Mouse (Mus musculus) hindbrain, embryonic 15.5 days (tissue): ENCODE measurements around the gene Ankrd52. TPM values are rescaled to one million over a fixed set of nuclear protein-coding genes. Genes with fewer than 3 reads are reported as not detected.
A peak's percentile ranks its signal among the peaks of the same experiment; 100 is the strongest.

Experiments used
- ATAC-seq: fragments of 200-750 bp; cut with Nextera tagmentation; 2 replicates; pipeline ENCODE4 v1.8.0; 2017; ENCODE audit warnings: low read depth, moderate number of reproducible peaks, moderate TSS enrichment; ENCODE audit not compliant: low FRiP score
- H3K27ac ChIP-seq: fragments of 300-500 bp; sonication (generic); replicated peaks from 2 replicates; pipeline ENCODE4 v1.5.1; 2015; ENCODE audit warnings: mild to moderate bottlenecking, inconsistent platforms
- H3K27me3 ChIP-seq: fragments of 300-500 bp; sonication (generic); 2 replicates; pipeline ENCODE4 v1.6.1; 2015; ENCODE audit warnings: control low read depth, inconsistent platforms
- H3K36me3 ChIP-seq: fragments of 300-500 bp; sonication (generic); 2 replicates; pipeline ENCODE4 v1.6.1; 2015; ENCODE audit warnings: control low read depth, inconsistent platforms
- H3K4me1 ChIP-seq: fragments of 300-500 bp; sonication (generic); replicated peaks from 2 replicates; pipeline ENCODE4 v1.6.1; 2015; ENCODE audit warnings: control low read depth, inconsistent platforms
- H3K4me2 ChIP-seq: fragments of 300-500 bp; sonication (generic); 2 replicates; pipeline ENCODE4 v1.6.1; 2015; ENCODE audit warnings: moderate library complexity, mild to moderate bottlenecking, inconsistent platforms
- H3K4me3 ChIP-seq: fragments of 300-500 bp; sonication (generic); 2 replicates; pipeline ENCODE4 v1.5.1; 2015; ENCODE audit warnings: mild to moderate bottlenecking, inconsistent platforms
- H3K9ac ChIP-seq: fragments of 300-500 bp; sonication (generic); 2 replicates; pipeline ENCODE4 v1.6.1; 2015; ENCODE audit warnings: inconsistent platforms
- H3K9me3 ChIP-seq: fragments of 300-500 bp; sonication (generic); 2 replicates; pipeline ENCODE4 v1.6.1; 2016; ENCODE audit warnings: control low read depth, inconsistent platforms
- WGBS: fragments of 180-500 bp; shearing (Covaris S2); methylation state at CpG from one replicate; pipeline ENCODE4 v1.1.7; 2015; 5-methylcytosine and 5-hydroxymethylcytosine counted together
- polyA plus RNA-seq: library from polyadenylated mRNA; unstranded; fragments of >200 nt; fragmentation: Nextera tagmentation; extraction: Ambion mirVana; gene quantifications from 2 replicates; pipeline ENCODE4 v1.2.1, GENCODE M21; 2015

Ankrd52 gene
- polyA plus RNA-seq, 1 experiment from 2014 or later, result 10.9 TPM

DNA sequence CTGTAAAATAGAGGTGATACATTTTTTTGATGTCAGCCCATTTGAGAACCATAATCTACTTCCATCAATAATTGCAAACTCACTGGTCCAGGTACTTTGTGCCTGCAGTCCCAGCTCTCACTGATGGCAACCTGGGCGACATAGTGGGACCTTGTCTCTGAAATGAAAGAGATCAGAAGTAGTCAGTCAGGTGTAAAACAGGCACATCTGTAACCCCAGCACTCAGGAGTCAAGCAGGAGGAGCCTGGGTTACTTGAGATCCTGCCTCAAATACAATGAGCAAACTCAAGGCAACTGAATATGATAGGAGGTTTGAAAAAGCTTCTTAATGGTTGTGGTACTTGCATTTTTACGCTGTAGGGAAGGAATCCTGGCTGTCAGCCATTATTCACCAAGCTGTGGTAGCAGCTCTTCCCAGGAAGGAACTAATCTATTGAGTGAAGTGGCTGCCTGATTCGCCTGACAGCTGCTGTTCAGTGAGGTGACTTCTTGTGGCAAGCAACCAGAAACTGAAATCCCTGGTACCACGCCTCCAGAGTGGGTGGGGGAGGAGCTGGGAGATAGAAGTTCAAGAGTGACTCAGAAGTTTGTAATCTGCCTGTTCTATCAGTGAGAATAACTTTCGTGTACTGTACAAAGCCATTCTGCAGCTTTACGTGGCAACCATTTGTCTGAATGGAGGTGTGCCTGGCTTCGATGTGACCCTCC, 32.2 kb upstream of the Ankrd52 start:
- no peak overlapping the region for H3K4me3 ChIP-seq
- no peaks in the 10 kb centered on the region for H3K27me3 ChIP-seq
- no peak overlapping the region for H3K4me2 ChIP-seq
- H3K27ac ChIP-seq, result peak overlapping the region; percentile 47
- H3K9me3 ChIP-seq, result no peaks in the 10 kb centered on the region
- no peak overlapping the region for H3K9ac ChIP-seq
- no peaks in the 10 kb centered on the region for H3K36me3 ChIP-seq
- peak; percentile 29; the same call in 1 of the 2 replicates for ATAC-seq
- 57% methylated on average over 7 of the region's 7 CpGs for WGBS
- peaks cover 19% of the 10 kb centered on the region for H3K4me1 ChIP-seq

DNA sequence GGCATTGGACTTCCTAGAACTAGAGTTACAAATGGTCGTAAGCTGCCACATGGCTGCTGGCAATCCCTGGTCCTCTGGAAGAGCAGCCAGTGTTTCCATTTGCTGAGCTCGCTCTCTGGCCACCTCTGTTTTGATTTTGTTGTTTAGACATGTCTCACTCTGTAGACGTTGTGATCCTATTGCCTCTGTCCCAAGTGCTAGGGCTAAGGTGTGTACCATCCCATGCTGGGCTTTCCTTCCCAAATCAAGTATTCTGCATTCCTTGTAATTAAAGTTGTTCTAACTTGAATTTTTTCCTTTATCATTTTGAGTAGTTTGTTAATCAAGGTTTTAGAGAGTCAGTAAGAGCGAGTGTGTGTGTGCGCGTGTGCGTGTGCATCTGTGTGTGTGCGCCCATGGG, 29.4 kb upstream of the Ankrd52 start:
- H3K4me2 ChIP-seq, result no peak overlapping the region
- WGBS, result 94% methylated on average over 8 of the region's 8 CpGs

DNA sequence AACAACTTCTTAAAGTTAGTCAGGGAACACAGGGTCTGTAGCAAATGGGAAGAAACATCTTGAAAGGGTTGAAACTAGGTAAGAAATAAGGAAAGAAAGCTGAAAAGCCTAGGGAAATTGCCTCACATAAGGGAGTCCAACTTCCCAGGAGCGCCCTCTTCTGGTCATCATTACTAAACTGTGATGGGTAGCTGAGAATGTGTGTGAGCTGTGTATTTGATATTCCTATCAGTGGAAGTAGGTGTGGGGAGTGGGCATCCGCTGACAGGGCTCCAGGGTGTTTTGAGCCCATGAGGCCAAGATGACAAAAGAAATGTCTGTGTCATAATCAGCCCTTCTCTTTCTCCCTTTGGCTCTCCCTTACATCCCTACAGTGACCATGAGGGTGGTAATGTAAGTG, 18.1 kb upstream of the Ankrd52 start:
- Histone ChIP-seq H3K4me2 (no peak overlapping the region), H3K9ac (no peak overlapping the region), H3K36me3 (peaks cover 87% of the 10 kb centered on the region), H3K9me3 (no peaks in the 10 kb centered on the region), H3K4me1 (no peaks in the 10 kb centered on the region), H3K4me3 (no peak overlapping the region), H3K27me3 (no peaks in the 10 kb centered on the region), H3K27ac (no peak overlapping the region)
- WGBS, result 56% methylated on average over 2 of the region's 2 CpGs
- no peak; the same call in 1 of the 2 replicates for ATAC-seq

More for the DNA sequence above, 29.4 kb upstream of the Ankrd52 start:
- H3K27ac ChIP-seq, result no peak overlapping the region
- peaks cover 27% of the 10 kb centered on the region for H3K36me3 ChIP-seq
- peaks cover 12% of the 10 kb centered on the region; the same call in 1 of the 2 replicates for H3K4me1 ChIP-seq
- ATAC-seq, result no peak
- H3K4me3 ChIP-seq, result no peak overlapping the region
- H3K27me3 ChIP-seq, result no peaks in the 10 kb centered on the region
- H3K9me3 ChIP-seq, result no peaks in the 10 kb centered on the region
- no peak overlapping the region for H3K9ac ChIP-seq

DNA sequence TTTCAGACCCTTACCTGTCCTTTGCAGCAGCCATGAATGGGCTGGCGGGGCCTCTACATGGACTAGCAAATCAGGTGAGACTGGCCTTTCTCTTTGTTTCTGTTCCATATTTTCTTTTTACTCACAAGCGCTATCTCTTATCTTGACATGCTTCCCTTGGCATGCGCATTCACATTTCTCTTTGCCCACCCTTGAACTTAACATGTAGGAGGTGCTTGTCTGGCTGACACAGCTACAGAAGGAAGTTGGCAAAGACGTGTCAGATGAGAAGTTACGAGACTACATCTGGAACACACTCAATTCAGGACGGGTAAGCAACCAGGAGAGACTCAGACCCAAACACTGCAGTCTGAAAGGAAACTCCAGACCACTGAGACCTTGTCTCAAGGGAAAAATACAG, 17.7 kb upstream of the Ankrd52 start:
- H3K4me2 ChIP-seq, result no peak overlapping the region
- H3K36me3 ChIP-seq, result peaks cover 83% of the 10 kb centered on the region
- no peak overlapping the region for H3K4me3 ChIP-seq
- H3K9ac ChIP-seq, result no peak overlapping the region
- H3K27me3 ChIP-seq, result no peaks in the 10 kb centered on the region
- no peak overlapping the region for H3K27ac ChIP-seq
- no peaks in the 10 kb centered on the region for H3K9me3 ChIP-seq
- no peak for ATAC-seq
- H3K4me1 ChIP-seq, result no peaks in the 10 kb centered on the region
- 97% methylated on average over 6 of the region's 6 CpGs for WGBS

DNA sequence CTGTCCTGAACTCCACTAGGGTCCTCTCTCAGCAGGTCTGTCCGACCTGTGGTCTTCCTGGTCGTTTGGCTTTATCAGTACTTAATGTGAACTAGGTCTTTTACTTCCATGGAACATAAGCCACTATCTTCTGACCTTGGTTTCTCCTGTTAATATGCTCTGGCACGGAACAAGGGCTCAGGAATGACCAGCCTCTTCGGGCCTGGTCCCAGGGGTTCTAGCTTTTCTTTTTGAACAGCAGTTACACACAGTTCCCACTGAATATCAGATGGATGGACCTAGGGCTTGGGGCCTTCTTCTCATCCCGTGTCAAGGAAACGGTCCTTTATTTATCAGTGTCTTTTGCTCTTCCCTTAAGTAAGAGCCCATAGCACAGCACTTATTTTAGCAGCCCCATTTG, 15.1 kb upstream of the Ankrd52 start:
- Histone ChIP-seq H3K4me3 (no peak overlapping the region), H3K4me2 (no peak overlapping the region), H3K9ac (no peak overlapping the region), H3K36me3 (peaks cover 71% of the 10 kb centered on the region), H3K4me1 (no peaks in the 10 kb centered on the region), H3K27ac (no peak overlapping the region), H3K27me3 (no peaks in the 10 kb centered on the region), H3K9me3 (no peaks in the 10 kb centered on the region)
- WGBS, result 93% methylated on average over 6 of the region's 6 CpGs
- no peak for ATAC-seq

- Histone ChIP-seq H3K9ac (no peak overlapping the region), H3K27ac (no peak overlapping the region), H3K4me2 (no peak overlapping the region), H3K4me3 (no peak overlapping the region), H3K9me3 (no peaks in the 10 kb centered on the region), H3K36me3 (peaks cover 66% of the 10 kb centered on the region), H3K4me1 (peaks cover 6% of the 10 kb centered on the region), H3K27me3 (no peaks in the 10 kb centered on the region)
- ATAC-seq, result peak; percentile 33; the same call in 1 of the 2 replicates
- 43% methylated on average over 3 of the region's 3 CpGs for WGBS
Measured at GRCm38 (mm10) chr10:128362568-128362967, 14.3 kb upstream of the Ankrd52 start.

- Histone ChIP-seq H3K9me3 (no peaks in the 10 kb centered on the region), H3K27ac (peak overlapping the region; percentile 97), H3K27me3 (no peaks in the 10 kb centered on the region), H3K4me2 (peak overlapping the region; percentile 92), H3K4me1 (peaks cover 19% of the 10 kb centered on the region), H3K9ac (peak overlapping the region; percentile 65), H3K36me3 (peaks cover 15% of the 10 kb centered on the region), H3K4me3 (peak overlapping the region; percentile 89)
- WGBS, result 13% methylated on average over 19 of the region's 19 CpGs
- no peak for ATAC-seq
Measured at GRCm38 (mm10) chr10:128367899-128368401, 9.0 kb upstream of the Ankrd52 start.

GRCm38 (mm10) chr10:128368402-128369217, 8.3 kb upstream of the Ankrd52 start, which contains the start of gene Coq10a:
Gene Coq10a (minus strand): TSS chr10:128368997.
- Histone ChIP-seq H3K36me3 (peaks cover 8% of the 10 kb centered on the region), H3K9me3 (no peaks in the 10 kb centered on the region), H3K27me3 (no peaks in the 10 kb centered on the region), H3K27ac (peak within 1 kb of the TSS; percentile 97), H3K4me1 (peaks cover 19% of the 10 kb centered on the region), H3K4me3 (peak within 1 kb of the TSS; percentile 89), H3K9ac (peak within 1 kb of the TSS; percentile 65), H3K4me2 (peak within 1 kb of the TSS; percentile 92)
- ATAC-seq, result peak; percentile 96
- WGBS, result under 1% methylated on average over 87 of the region's 87 CpGs

- ATAC-seq, result no peak; the same call in 1 of the 2 replicates
- Histone ChIP-seq H3K9ac (peak overlapping the region; percentile 65), H3K4me3 (peak overlapping the region; percentile 89), H3K4me2 (peak overlapping the region; percentile 92), H3K4me1 (peaks cover 19% of the 10 kb centered on the region), H3K27me3 (no peaks in the 10 kb centered on the region), H3K36me3 (peaks cover 7% of the 10 kb centered on the region), H3K9me3 (no peaks in the 10 kb centered on the region), H3K27ac (peak overlapping the region; percentile 97)
- WGBS, result 4% methylated on average over 9 of the region's 9 CpGs
Measured at GRCm38 (mm10) chr10:128369218-128369543, 7.7 kb upstream of the Ankrd52 start.

GRCm38 (mm10) chr10:128369599-128369998, 7.3 kb upstream of the Ankrd52 start:
- H3K4me1 ChIP-seq, result peaks cover 19% of the 10 kb centered on the region
- no peaks in the 10 kb centered on the region for H3K9me3 ChIP-seq
- ATAC-seq, result no peak
- H3K4me3 ChIP-seq, result peak overlapping the region; percentile 89
- peak overlapping the region; percentile 92 for H3K4me2 ChIP-seq
- H3K27ac ChIP-seq, result peak overlapping the region; percentile 97
- no peaks in the 10 kb centered on the region for H3K27me3 ChIP-seq
- H3K36me3 ChIP-seq, result peaks cover 7% of the 10 kb centered on the region
- WGBS, result 82% methylated on average over 6 of the region's 6 CpGs
- peak overlapping the region; percentile 65 for H3K9ac ChIP-seq

- Histone ChIP-seq H3K9me3 (no peaks in the 10 kb centered on the region), H3K36me3 (peaks cover 6% of the 10 kb centered on the region; the same call in 1 of the 2 replicates), H3K4me2 (no peak overlapping the region), H3K4me3 (no peak overlapping the region), H3K27ac (0 out of 2 replicates have a peak overlapping the region, but pooled peaks have one; percentile 97), H3K9ac (no peak overlapping the region), H3K27me3 (no peaks in the 10 kb centered on the region), H3K4me1 (peaks cover 19% of the 10 kb centered on the region)
- ATAC-seq, result no peak
- WGBS, result 50% methylated on average over 6 of the region's 6 CpGs
Measured at GRCm38 (mm10) chr10:128370021-128370420, 6.9 kb upstream of the Ankrd52 start.

DNA sequence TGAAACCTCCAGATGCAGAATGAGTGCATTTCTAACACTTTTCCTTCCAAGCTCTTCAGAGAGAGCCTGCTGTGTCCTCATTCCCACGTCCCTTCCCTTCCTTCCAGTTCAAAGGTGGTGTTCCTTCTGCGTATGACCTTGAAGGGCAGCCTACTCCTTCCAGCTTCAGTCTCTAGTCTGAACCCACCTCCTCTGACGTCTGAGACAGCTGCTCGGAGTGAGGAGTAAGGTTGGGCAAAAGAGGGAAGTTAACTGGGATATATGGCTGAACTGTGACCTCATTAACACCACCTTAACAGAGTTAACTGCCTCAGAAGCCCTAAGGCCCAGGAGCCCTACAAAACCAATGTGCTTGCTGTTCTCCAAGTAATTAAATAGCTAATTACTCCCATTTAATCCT, 6.3 kb upstream of the Ankrd52 start:
- Histone ChIP-seq H3K36me3 (0 out of 2 replicates have a peak, but pooled peaks cover 2% of the 10 kb centered on the region), H3K27ac (no peak overlapping the region), H3K4me3 (no peak overlapping the region), H3K4me2 (no peak overlapping the region), H3K9ac (no peak overlapping the region), H3K27me3 (no peaks in the 10 kb centered on the region), H3K4me1 (peaks cover 19% of the 10 kb centered on the region), H3K9me3 (no peaks in the 10 kb centered on the region)
- WGBS, result 65% methylated on average over 4 of the region's 4 CpGs
- ATAC-seq, result no peak
